Comparison of ENCODE assay signal across 7 mouse cellular contexts in the genomic region with DNA sequence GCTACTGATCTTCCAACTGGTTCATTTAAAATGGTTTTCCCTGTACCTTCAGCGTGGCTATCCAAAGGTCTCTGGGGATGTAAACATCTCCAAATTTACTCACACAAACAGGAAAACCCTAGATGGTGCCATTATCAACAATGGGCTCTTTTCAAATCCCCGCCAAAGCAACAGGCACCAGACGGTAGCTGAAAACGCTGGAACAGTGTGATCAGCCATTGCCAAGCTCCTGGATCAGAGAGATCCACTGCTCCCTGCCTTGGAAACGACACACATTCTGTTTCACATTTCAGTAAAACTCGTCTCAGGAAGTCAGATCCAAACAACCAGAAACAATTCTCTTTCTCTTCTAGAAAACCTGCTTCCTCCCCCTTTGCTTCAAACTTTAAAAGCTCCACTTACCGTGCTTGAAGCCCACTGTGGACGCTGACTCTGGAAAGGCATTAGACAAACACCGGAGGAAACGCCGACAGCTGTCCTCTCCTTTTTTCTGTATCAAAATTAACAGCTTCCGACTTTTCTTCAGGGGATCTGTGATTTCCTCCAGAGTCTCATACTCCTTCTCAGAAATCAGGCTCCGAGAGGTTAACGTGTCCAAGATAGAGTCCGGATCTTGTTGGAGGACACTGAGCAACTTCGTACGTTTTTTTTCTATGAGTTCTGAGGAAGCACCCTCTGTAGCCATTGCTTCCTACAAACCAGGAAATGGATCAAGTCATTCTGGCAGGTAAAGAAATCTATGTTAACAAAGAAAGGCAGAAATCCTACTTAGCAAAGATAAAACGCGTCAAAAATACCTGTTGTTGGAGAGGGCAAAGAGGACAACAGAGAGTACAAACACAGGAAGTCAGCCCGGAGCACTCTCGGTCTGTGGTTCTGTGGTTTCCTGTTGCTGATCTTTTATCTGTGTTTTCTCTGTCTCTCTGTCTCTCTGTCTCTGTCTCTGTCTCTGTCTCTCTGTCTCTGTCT. TPM values are rescaled to one million over a fixed set of nuclear protein-coding genes. Genes with fewer than 3 reads are reported as not detected.
DNase-seq lines count a peak whose midpoint lies in the region.

A gene (minus strand): TSS at position 854 of the 969 bp plus-strand sequence.

- H3K27me3 ChIP-seq in heart, embryonic 10.5 days (ENCODE audit: insufficient read depth, poor library complexity, severe bottlenecking), result no peaks in the 10 kb centered on the region
- peaks cover 34% of the 10 kb centered on the region for H3K27me3 ChIP-seq in megakaryocyte, embryonic 14.5 days (replicated peaks)

- H3K4me3 ChIP-seq in heart, embryonic 10.5 days, result peak within 1 kb of the TSS; percentile 45
- H3K4me3 ChIP-seq in megakaryocyte, embryonic 14.5 days (replicated peaks), result peak within 1 kb of the TSS; percentile 77

- WGBS in heart, embryonic 10.5 days, result 53% methylated on average over 21 of the region's 21 CpGs

- peak within 1 kb of the TSS; percentile 68; the same call in 1 of the 2 replicates for H3K27ac ChIP-seq in heart, embryonic 10.5 days

- peak; percentile 45 for DNase-seq in 3134 (ENCODE audit: extremely low read depth, insufficient read length, low spot score)
- DNase-seq in CD4-positive helper T cell, adult 2 months (ENCODE audit: low read depth, low spot score), result peak; percentile 89
- peak; percentile 68 for DNase-seq in heart, embryonic 10.5 days (ENCODE audit: low spot score)
- DNase-seq in kidney, postnatal 4 days, result peak; percentile 19 to 37
- DNase-seq in retina, postnatal 1 day, result no peak
- DNase-seq in c-Kit-positive CD71-positive TER-119-positive erythroid progenitor cells, embryonic 14.5 days (ENCODE audit: low spot score), result no peak

- H3K4me1 ChIP-seq in heart, embryonic 10.5 days, result no peaks in the 10 kb centered on the region
- peaks cover 18% of the 10 kb centered on the region for H3K4me1 ChIP-seq in megakaryocyte, embryonic 14.5 days

- peaks cover 4% of the 10 kb centered on the region; the same call in 1 of the 2 replicates for H3K36me3 ChIP-seq in heart, embryonic 10.5 days
- no peaks in the 10 kb centered on the region for H3K36me3 ChIP-seq in megakaryocyte, embryonic 14.5 days (replicated peaks; ENCODE audit: low read length)

- no peaks in the 10 kb centered on the region for H3K9me3 ChIP-seq in heart, embryonic 10.5 days
- H3K9me3 ChIP-seq in megakaryocyte, embryonic 14.5 days, result no peaks in the 10 kb centered on the region; the same call in 1 of the 2 replicates

RNA-seq across cellular contexts. Expression of the gene that starts here (rescaled TPM):
- polyA plus RNA-seq in heart, embryonic 10.5 days (2016; fragmentation: Nextera tagmentation; extraction: Ambion mirVana), result 1.5 and 2.3 TPM in 2 replicates
- 0.09 TPM in 1 of 2 replicates, not detected in the other for polyA plus RNA-seq in megakaryocyte, embryonic 14.5 days (2012; ENCODE audit: insufficient read depth, low replicate concordance)

Comparison
In these comparisons a context has a peak if more than half of its experiments do, and no peak if none do; other contexts are left out.
1. DNase-seq: peak in 3134 (single experiment), CD4-positive helper T cell, adult 2 months (single experiment), heart, embryonic 10.5 days (single experiment) and kidney, postnatal 4 days (2 of 2); none in retina, postnatal 1 day (single experiment) and c-Kit-positive CD71-positive TER-119-positive erythroid progenitor cells, embryonic 14.5 days (single experiment).